Mouse (Mus musculus): ENCODE measurements around the gene Iqch. TPM values are rescaled to one million over a fixed set of nuclear protein-coding genes. Genes with fewer than 3 reads are reported as not detected.

Iqch gene
- total RNA-seq, 2 experiments from 2014 or later: 0.16 TPM; not detected in 1

DNA sequence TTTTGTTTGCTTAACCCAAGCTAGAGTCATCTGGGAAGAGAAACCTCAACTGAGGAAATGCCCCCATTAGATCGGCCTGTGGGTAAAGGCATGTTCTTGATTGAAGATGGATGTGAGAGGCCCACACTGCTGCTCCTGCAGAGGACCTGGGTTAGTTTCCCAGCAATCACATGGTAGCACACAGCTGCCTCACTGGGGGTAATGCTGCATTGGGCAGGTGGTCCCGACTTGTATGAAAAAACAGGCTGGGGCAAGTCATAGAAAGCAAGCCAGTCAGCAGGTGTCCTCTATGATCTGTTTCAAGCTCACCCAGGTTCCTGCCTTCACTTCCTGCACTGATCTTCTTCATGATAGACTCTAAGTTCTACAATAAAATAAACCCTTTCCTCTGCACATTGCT, 98.4 kb downstream of the Iqch start:
- intact Hi-C loops (cut with DNase I): no loop called here
- no peak for DNase-seq

DNA sequence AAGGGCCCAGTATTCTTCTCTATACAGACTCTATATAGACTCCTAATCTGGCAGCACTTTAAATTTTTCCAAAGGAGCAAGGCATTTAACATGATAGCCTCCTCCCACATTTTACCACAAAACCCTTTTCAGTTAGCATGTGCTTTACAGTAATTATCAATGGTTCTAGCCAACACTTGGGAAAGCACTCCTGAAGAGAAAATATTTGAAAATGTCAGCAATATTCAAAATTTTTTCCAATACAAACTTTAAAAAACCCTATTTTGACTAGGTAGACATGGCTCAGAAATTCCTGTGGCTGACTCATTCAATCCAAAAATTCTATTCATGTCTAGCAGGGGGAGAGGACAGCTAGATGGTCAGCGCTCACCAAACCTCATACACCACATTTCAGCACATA, 100.8 kb downstream of the Iqch start:
- intact Hi-C loops (cut with DNase I): no loop called here
- no peak for DNase-seq

DNA sequence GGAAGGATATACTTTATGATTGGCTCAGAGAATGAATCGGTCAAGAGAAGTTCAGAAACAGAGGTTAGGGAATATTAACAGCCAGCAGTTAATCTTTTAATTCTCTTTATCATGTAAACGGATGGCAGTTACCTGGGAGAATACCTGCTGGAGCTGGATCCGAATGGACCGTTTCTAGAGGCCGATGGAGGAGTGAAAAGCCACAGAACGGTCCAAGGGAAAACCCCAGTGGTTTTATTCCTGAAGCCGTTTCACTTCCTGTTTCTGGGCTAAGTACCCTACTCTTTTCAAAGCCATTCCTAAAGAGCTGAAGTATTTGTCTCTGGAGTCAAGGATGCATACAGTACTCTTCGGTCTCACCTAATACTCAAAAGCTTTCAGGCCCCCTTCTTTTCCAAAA, 102.4 kb downstream of the Iqch start:
- intact Hi-C loops (cut with DNase I): no loop called here
- DNase-seq: no peak

DNA sequence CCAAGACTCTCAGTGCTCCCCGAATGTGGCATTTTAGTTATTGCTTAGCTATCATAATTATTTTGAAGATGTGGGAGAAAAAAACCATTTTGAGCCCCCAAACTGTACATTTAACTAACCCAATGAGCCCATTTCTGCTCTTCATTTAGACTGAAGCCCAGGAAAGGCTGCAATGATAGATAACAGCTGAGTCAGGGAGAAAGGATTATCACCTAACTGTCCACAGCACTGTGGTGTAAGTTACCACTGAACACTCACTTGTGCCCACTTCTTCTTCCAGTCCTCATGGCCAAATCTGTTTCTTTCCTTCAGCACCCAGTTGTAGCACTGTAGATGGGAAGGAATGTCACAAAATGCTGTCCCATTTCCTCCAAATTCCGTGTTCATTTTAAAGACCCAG, 106.5 kb downstream of the Iqch start:
- no peak for DNase-seq
- intact Hi-C loops (cut with DNase I): no loop called here

DNA sequence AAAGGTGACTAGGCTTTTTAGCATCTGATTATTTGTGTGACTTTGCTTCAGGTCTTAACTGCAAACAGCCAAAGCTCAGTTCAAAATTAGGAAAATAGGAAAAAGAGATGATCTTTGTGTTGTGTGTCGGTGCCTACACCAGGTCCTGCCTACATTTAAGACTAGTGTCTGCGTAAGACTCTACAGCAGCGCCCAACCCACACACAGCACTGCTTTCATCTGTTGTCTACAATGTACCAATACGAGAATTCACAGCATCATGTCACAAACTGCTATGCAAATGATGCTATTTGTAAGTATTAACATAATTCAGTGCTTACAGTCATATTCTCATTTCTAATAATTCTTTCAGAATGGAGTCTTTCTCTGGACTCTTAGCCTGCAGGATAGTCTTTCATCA, 108.5 kb downstream of the Iqch start:
- no peak for DNase-seq
- intact Hi-C loops (cut with DNase I): no loop called here

DNA sequence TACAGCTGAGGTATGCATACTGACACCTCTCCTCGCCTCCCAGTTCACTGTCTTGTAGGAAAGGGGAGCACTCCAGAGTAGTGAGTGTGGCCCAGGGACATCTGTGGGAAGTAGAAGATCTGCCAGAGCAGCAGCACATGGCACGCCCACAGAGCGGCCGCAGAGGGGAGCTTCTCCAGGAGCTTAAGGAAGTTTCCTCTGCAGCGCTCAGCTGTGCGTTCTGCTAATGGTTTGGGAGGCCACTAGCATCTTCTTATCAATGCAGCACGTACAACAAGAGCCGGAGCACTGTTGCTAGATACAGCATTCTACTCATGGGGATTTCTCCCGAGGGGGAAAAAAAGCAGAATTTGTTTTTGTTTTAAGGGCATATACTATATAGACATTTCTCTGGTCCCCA, 110.0 kb downstream of the Iqch start:
- no peak for DNase-seq
- intact Hi-C loops (cut with DNase I): no loop called here

DNA sequence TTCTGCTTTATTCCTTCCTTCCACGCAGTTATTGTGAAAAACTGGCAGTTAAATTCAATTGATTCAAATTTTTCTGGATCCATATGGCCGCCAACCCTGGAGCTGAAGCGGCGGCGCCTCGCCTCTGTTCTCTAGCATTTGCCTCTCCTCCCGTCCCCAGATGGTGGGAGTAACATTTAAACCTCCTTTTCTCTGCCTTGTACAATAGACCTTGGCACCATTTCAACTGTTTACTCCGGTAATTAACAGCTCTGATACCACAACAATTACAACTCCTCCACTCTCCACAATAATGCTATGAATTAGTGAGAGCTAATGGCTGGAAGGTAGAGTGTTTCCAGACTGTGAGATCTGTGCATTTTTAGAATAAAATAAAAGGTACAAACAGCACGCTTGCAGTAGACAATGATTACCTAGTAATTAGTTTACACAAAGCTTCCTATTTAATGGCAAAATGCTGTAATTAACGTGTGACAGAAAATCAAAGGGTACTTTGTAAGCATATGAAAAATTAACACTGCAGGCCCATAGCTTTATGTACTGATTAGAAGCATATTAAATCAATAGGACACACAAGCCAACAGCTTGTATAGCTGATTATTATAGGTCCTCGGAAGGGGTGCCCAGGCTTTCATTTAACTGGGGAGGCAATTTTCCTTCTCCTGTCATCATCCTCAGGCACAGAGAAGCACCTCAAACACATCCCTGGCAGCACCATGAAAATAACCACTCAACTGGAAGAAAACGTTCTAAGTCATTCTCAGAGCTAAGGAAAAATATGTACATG, 111.6 kb downstream of the Iqch start:
- intact Hi-C loops (cut with DNase I): no loop called here
- DNase-seq: peak; percentile 43

DNA sequence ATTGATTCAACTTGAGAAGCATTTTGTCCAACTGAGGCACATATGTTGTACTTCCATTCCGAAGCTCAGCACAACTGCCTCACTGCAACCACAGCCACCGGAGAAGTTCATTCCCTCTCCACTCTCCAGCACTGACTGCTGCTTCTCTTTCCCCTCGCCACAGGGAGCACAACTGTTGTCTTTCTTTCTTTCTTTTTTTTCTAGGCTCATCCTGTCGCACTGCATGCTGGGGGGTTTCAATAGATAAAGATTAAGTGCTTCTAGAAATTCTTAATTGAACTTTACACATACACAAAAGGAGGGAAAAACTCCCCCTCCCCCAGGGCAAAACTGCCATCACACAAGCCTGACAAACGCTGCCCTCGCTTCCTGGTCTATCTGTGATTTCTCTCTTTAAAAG, 113.1 kb downstream of the Iqch start:
- intact Hi-C loops (cut with DNase I): no loop called here
- DNase-seq: no peak

DNA sequence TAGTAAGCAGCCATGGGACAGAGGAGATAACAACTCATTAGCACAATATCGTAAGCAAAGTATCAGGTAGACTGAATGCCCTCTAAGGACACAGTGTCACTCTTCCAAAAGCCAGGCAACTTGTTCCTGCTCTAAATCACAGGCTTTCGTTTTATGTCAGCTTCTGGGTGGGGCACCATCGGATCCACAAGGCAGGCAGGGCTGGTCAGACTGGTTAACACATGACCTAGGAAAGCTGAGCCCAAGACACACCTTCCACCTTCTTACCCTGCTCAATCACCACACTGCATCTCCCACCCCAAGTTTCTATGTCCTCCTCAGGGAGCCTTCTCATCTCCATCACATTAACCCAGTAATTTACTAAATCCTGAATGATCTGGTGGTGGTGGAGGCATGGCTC, 136.7 kb downstream of the Iqch start:
- intact Hi-C loops (cut with DNase I): loop anchor here (10.0 kb wide), 1 partner anchor 331 kb away; no protein-coding TSS in a partner anchor
- no peak for DNase-seq

DNA sequence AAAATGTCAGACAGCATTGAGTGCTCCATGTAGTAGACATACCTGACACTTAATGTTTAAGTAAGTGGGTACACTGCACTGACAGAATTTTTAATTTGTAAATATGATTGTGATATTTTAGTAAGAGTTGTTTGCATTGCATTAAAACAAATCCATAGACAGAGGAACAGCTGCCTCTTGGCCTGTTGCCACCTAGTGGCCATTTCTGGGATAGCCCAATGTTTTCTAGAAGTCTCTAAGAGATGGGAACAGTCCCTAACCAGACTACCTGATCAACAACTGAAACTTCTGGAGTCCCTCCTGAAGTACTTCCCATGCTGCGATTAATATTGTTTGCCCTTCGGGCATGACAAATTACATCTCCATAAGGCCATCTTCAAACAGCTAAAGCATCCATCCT, 140.0 kb downstream of the Iqch start:
- DNase-seq: peak; percentile 76
- intact Hi-C loops (cut with DNase I): loop anchor here (10.0 kb wide), 1 partner anchor 327 kb away; no protein-coding TSS in a partner anchor

DNA sequence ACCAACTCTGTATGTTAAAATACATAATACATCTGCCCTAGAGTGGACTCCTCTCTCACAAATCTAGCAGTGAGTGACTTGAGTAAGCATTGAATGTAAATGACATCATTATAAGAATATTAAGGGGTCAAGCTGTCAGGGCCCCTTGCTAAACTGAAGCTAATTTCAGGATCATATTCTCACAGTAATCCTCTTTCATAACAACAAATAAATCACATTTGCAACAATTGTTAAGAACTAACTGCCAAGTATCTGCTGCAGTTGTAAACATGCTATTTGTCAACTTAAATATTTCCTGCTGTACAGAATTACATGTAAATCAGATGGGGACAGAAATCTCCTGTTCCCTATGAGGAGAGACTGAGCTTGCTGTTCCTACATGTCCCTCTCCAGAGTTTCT, 145.9 kb downstream of the Iqch start:
- DNase-seq: no peak
- intact Hi-C loops (cut with DNase I): no loop called here

DNA sequence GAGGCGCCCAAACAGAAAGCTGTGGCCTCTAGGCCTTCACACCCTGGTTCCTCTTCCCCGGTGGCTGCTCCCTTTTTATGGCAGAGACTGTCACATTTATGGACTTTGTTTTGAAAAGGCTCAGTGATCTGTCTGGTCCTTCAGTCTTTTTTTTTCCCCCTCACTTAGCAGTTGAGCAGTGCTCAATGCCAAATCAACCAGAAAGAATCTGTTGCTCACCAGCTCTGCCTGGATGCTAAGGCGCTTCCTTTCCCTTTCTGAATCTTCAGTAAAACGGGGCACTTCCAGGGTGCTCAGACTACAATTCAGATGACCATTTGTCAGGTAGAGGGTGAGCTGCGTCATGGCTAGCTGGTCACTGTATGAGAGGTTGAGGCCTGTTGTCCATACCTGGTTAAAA, 148.0 kb downstream of the Iqch start:
- DNase-seq: no peak
- intact Hi-C loops (cut with DNase I): no loop called here

DNA sequence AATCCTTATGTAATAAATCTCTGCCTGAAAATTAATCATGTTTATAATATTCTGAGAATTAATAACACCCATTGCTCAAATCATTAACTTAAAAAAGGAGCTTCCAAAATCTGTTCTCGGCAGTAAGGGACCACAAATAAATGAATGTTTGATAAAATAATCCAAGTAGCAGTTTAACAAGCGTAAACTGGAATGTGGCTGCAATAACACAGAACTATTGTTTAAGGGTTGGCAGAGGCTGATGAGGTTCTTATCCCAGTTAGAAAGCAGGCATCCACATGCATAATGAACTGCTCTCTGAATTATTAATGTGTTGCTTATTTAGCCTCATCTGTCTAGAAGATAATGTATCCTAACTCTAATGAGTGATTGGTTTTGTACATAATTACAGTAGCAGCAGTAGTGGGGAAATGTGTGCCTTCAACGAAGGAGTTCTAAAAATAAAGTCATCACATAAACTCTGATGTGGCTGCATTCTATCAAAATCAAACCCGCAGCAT, 151.7 kb downstream of the Iqch start:
- intact Hi-C loops (cut with DNase I): no loop called here
- no peak for DNase-seq

DNA sequence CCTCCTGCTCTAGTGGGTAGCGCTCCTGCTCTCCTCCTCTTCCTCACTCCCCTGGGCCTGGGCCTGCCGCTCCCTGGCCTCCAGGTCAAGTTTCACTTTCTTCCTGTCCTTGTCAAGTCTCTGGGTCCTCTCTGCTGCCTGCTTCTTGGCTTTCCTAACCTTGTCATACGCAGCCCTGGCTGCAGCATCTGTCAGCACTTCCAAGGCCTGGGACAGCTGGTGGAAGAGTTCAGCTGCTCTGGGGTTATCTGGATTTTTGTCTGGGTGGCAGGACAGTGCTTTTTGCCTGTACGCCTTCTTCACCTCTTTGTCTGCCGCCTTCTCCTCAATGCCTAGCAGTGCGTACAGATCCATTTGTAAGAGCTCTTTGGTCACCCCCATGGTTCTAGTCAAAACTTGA, 158.6 kb downstream of the Iqch start:
- DNase-seq: no peak
- intact Hi-C loops (cut with DNase I): no loop called here

DNA sequence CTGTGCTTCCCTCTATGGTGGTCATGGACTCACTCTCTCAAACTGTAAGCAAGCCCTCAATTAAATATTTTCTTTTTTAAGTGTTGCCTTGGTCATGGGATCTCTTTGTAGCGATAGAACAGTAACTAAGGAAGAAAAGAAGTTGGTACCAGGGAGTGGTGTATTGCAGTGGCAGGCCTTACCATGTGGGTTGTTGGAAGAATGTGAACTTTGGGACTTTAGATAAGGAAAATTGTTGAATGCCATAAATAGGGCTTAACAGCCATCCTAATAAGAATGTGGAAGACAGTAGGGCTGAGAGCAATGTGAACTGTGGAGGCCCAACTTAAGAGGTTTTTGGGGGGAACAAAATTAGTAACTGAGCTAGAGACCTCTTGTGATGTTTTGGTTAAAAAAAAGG, 171.6 kb downstream of the Iqch start:
- intact Hi-C loops (cut with DNase I): no loop called here
- DNase-seq: no peak

DNA sequence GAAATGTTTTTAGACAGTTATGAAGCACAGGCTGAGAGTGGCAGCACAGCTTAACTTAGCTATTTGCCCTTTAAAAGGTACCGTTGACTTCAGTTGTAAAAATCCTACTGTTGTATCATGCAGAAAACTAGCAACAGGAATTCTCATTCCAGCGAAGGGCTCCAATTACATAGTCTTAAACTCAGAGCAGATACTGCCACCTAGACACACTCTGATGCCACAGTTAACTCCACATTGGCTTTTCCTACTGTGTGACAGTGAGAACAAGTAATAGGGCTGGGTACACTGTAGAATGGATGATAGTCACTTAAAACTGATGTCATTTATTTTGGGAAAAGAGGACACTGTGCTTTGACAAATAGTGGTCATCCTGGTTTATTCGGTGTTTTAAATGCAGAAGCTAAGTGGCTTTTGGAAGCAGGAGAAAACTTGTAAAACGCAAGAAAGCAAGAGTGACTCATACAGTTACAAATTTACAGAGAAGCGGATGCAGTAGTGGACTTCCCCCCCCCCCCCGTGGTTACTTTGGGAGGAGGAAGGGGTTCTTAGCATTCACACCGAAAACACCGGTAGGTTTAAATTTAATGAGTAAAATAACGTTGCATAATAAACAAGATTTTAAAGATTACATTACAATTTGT, 181.1 kb downstream of the Iqch start:
- intact Hi-C loops (cut with DNase I): no loop called here
- no peak for DNase-seq

DNA sequence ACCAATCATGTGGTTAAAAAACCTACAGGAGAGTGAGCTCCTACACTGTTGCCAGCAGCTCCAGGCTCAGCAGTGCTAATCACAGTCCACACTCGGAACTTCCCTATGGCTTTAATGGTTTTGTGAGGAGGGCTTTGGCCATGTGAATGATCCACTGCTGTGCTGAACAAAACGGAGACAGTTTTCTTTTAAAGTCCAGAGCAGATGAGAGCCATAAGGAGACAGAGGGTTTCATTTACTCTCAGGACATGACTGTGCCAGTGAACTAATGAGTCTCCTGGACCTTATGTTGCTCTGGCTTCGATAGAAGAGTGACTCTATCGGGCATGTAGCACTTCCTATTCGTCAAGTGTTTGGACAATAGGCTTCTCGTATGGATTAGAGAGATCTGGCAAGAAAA, 181.9 kb downstream of the Iqch start:
- intact Hi-C loops (cut with DNase I): no loop called here
- peak; percentile 47 for DNase-seq

DNA sequence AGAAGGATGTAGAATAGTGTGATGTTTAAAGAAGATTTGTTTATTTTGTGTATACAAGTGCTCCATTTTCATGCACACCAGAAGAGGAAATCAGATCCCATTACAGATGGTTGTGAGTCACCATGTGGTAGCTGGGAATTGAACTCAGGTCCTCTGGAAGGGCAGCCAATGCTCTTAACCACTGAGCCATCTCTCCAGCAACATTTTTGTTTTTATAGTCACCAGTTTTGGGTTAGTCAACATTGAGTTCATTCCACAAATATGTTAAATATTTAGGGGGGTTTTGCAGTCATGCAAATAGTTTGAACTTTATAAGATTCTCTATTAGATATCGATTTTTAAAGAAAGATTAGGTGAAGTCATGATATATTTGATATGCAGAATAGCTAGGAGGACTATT, 202.1 kb downstream of the Iqch start:
- DNase-seq: no peak
- intact Hi-C loops (cut with DNase I): no loop called here

DNA sequence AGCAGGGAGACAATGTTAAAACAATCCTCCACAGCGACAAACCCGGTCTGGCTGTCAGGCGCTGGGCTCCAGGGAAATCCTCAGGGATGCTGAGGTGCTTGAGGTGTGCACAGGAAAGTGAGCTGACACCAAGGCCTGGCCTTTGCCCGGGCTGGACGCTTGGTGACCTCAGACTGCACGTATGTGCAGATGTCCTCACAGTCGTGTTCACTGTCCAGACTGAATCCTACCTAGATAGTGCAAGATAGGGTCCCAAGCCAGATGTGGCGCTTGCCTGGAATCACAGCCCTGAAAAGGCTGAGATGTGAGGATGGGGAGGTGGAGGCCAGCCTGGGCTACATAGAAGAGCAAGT, 202.9 kb downstream of the Iqch start:
- DNase-seq: no peak
- intact Hi-C loops (cut with DNase I): loop anchor here (5.0 to 10.0 kb wide), 2 partner anchors 115 to 252 kb away; partner anchors contain the start of gene Skor1

DNA sequence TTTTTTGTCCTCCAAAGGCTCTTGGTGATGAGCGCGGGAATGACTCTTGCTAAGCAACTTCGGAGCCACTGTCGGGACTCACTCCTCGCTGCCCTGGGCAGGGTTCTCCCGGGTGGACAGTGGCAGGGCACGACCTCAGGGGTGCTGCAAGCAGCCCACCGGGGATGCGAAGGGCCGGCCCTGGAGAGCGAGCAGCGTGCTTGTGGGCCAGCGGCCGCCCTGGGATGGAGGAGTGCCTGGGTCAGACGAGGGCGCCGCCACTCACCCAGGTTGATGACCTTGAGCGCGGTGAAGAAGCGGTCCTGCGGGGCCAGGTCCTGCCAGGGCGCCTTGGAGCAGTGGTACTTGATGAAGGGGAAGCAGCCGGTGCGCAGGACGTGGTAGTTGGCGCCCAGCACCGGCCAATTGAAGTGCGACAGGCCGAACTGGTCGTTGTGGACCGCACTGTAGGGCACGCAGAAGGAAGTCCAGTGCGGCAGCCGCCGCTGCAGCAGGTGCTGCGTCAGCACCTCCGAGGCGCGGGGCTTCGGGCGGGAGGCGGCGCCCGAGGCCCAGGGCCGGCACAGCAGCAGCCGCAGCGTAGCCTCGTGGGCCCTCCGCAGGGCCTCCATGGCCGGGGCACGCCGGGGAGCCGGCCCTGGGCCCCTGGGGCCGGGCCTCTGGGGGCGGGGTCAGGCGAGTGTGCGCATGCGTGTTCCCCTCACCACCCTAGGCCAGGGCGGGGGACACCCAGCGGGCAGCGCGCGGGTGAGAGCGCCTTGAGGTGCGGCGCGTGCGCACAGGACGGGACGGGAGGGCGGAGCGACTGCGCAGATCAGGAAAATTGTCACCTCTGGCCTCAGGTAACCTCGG, 203.5 kb downstream of the Iqch start, which contains the start of gene 2300009A05Rik:
Gene 2300009A05Rik, minus strand, starts transcription at position 636 of the 852 bp plus-strand sequence.
- peak; percentile 89 for DNase-seq
- intact Hi-C loops (cut with DNase I): loop anchor here (5.0 to 10.0 kb wide), 2 partner anchors 116 to 252 kb away; partner anchors contain the start of gene Skor1

DNA sequence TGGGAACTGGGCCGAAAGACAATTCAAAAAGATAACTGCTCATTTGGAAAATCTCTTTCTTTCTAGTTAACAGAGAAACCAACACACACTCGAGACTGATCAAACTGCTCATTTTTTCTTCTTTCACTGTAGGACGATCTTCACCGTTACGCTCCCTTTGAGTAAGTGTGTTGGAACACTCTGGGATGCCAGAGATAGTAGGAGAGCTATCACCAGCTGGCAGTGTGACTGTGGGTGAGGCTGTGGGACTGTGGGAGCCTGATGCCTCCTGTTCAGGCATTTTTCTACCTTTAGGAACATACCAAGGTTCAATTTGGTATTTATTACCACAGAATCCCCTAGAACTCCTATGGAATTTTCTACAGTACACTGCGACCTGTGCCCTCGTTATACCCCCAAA, 206.7 kb downstream of the Iqch start:
- intact Hi-C loops (cut with DNase I): loop anchor here (5.0 to 10.0 kb wide), 2 partner anchors 119 to 248 kb away; partner anchors contain the start of gene Skor1
- DNase-seq: no peak

Measured in left cerebral cortex, postnatal 4 days (tissue).